Mouse (Mus musculus) myocyte (in vitro differentiated cells): ENCODE data around the gene Jazf1. TPM values are rescaled to one million over a fixed set of nuclear protein-coding genes. Genes with fewer than 3 reads are reported as not detected.

Experiments used
- H3K27me3 ChIP-seq: one replicate; pipeline ENCODE4 v1.6.1; 2011; ENCODE audit not compliant: control insufficient read depth, insufficient read depth, insufficient read length
- H3K36me3 ChIP-seq: one replicate; pipeline ENCODE4 v1.6.1; 2011; ENCODE audit not compliant: control insufficient read depth, insufficient read depth
- H3K4me2 ChIP-seq: one replicate; pipeline ENCODE4 v1.6.1; 2011; ENCODE audit warnings: low read depth, control low read depth
- H3K4me3 ChIP-seq: one replicate; pipeline ENCODE4 v1.5.1; 2011; ENCODE audit warnings: mild to moderate bottlenecking, control low read depth, moderate library complexity
- H3K79me2 ChIP-seq: one replicate; pipeline ENCODE4 v1.6.1; 2011; ENCODE audit not compliant: control insufficient read depth, insufficient read depth
- H3ac ChIP-seq: one replicate; pipeline ENCODE4 v1.6.1; 2011; ENCODE audit not compliant: control insufficient read depth, insufficient read length
- CEBPB ChIP-seq: IDR thresholded peaks from 2 replicates; pipeline ENCODE4 v1.6.1; 2011; ENCODE audit warnings: mild to moderate bottlenecking, moderate library complexity; ENCODE audit not compliant: poor library complexity, insufficient read depth, severe bottlenecking
- E2F4 ChIP-seq: IDR thresholded peaks from one replicate; pipeline ENCODE4 v1.6.1; 2011; ENCODE audit warnings: mild to moderate bottlenecking, control low read depth, moderate library complexity; ENCODE audit not compliant: insufficient read depth
- MAX ChIP-seq: IDR thresholded peaks from one replicate; pipeline ENCODE4 v1.6.1; 2011; ENCODE audit warnings: low read depth, mild to moderate bottlenecking, control low read depth
- MYOD1 ChIP-seq, 3 experiments: IDR thresholded peaks; one replicate each; pipeline ENCODE4 v1.6.1; 2011; ENCODE audit warnings: control low read depth in 2 of 3, low read depth in 2 of 3, mild to moderate bottlenecking in 2 of 3, moderate library complexity in 1 of 3; ENCODE audit not compliant: insufficient read length in 2 of 3, control insufficient read depth in 1 of 3
- MYOG ChIP-seq, 3 experiments: IDR thresholded peaks; one replicate each; pipeline ENCODE4 v1.6.1; 2011; ENCODE audit warnings: control low read depth in 2 of 3, low read depth in 2 of 3, mild to moderate bottlenecking in 2 of 3; ENCODE audit not compliant: insufficient read length in 2 of 3, control insufficient read depth in 1 of 3, insufficient read depth in 1 of 3
- POLR2A ChIP-seq: IDR thresholded peaks from one replicate; pipeline ENCODE4 v1.6.1; 2011; ENCODE audit warnings: low read depth, mild to moderate bottlenecking, control low read depth, moderate library complexity; ENCODE audit not compliant: insufficient read length
- POLR2AphosphoS2 ChIP-seq: IDR thresholded peaks from one replicate; pipeline ENCODE4 v1.6.1; 2011; ENCODE audit warnings: low read depth, control low read depth; ENCODE audit not compliant: insufficient read length
- REST ChIP-seq: IDR thresholded peaks from one replicate; pipeline ENCODE4 v1.6.1; 2011; ENCODE audit warnings: mild to moderate bottlenecking, control low read depth, moderate library complexity; ENCODE audit not compliant: insufficient read depth, insufficient read length
- SRF ChIP-seq: IDR thresholded peaks from one replicate; pipeline ENCODE4 v1.6.1; 2011; ENCODE audit warnings: low read depth; ENCODE audit not compliant: control insufficient read depth, insufficient read length
- TCF12 ChIP-seq: IDR thresholded peaks from one replicate; pipeline ENCODE4 v1.6.1; 2011; ENCODE audit warnings: mild to moderate bottlenecking, control low read depth; ENCODE audit not compliant: poor library complexity, insufficient read depth, severe bottlenecking
- TCF3 ChIP-seq: IDR thresholded peaks from one replicate; pipeline ENCODE4 v1.6.1; 2011; ENCODE audit warnings: low read depth, control low read depth; ENCODE audit not compliant: insufficient read length
- USF1 ChIP-seq: IDR thresholded peaks from one replicate; pipeline ENCODE4 v1.6.1; 2011; ENCODE audit warnings: low read depth, mild to moderate bottlenecking, control low read depth, moderate library complexity
- polyA plus RNA-seq: library from polyadenylated mRNA; unstranded; fragments of >200 nt; fragmentation: generic; extraction: Trizol; gene quantifications from one replicate; pipeline ENCODE4 v1.2.1, GENCODE M21; 2012; ENCODE audit warnings: missing spikeins

Gene Jazf1
- polyA plus RNA-seq, 1 experiment: 0.01 TPM

DNA sequence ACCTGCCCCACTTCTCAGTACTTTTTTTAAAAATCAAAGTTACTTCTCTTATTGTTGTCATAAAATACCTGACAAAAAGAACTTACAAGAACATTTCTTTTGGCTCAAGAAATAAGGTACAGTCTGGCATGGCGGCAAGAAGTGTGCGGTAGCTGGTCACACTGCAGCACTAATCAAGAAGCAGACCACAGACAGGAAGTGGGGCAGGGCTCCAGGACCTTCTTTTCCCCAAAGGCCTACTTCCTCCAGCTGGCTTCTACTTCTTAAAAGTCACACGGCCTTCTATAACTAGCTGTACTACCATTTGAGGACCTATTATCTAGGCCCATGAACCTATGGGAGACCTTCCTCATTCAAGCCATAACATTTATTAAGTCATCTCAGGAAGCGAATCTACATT, 4.4 kb downstream of the Jazf1 start:
- H3K4me2 ChIP-seq: no peak overlapping the region
- H3K27me3 ChIP-seq: peaks cover 34% of the 10 kb centered on the region
- no peaks in the 10 kb centered on the region for H3K79me2 ChIP-seq
- no peak overlapping the region for H3ac ChIP-seq
- no peak overlapping the region for H3K4me3 ChIP-seq
- H3K36me3 ChIP-seq: no peaks in the 10 kb centered on the region
- TF ChIP-seq TCF12 (no peak), POLR2AphosphoS2 (no peak), SRF (no peak), MAX (no peak), POLR2A (no peak), REST (no peak), MYOD1 (IDR thresholded peaks at IDR 0.05; ENCODE audit: control insufficient read depth in 1 of 3, insufficient read length in 2 of 3, low read depth in 2 of 3) (no peak), MYOG (IDR thresholded peaks at IDR 0.05; ENCODE audit: control insufficient read depth in 1 of 3, insufficient read depth in 1 of 3, insufficient read length in 2 of 3, low read depth in 2 of 3) (no peak), CEBPB (no peak), USF1 (no peak), TCF3 (no peak), E2F4 (no peak)

DNA sequence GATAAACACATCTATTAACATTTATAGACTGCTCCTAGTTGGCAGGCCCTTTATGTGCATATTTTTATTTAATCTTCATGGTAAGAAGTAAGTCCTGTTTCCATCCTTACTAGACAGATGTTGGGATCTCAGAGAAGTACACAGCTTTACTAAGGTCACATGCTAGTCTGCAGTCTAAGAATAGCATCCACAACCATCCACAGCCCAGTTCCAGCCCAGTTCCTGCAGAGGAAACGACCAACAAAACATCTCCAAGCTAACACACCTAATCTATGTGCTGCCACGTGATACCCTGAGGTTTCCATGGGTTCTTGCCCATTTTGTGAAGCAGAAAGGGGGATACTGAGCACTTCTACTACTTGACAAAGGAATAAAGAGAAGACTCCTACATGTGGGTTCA, 13.5 kb downstream of the Jazf1 start:
- H3K36me3 ChIP-seq: no peaks in the 10 kb centered on the region
- H3K4me3 ChIP-seq: no peak overlapping the region
- H3ac ChIP-seq: no peak overlapping the region
- H3K4me2 ChIP-seq: no peak overlapping the region
- TF ChIP-seq MYOD1 (IDR thresholded peaks at IDR 0.05; ENCODE audit: control insufficient read depth in 1 of 3, insufficient read length in 2 of 3, low read depth in 2 of 3) (no peak), E2F4 (no peak), SRF (no peak), TCF3 (no peak)
- H3K79me2 ChIP-seq: no peaks in the 10 kb centered on the region
- H3K27me3 ChIP-seq: peaks cover 10% of the 10 kb centered on the region

- Histone ChIP-seq H3ac (no peak overlapping the region), H3K27me3 (no peaks in the 10 kb centered on the region), H3K36me3 (no peaks in the 10 kb centered on the region), H3K79me2 (no peaks in the 10 kb centered on the region), H3K4me3 (no peak overlapping the region), H3K4me2 (no peak overlapping the region)
- TF ChIP-seq SRF (no peak), MAX (no peak), POLR2A (no peak), TCF3 (no peak), POLR2AphosphoS2 (no peak), MYOG (IDR thresholded peaks at IDR 0.05; ENCODE audit: control insufficient read depth in 1 of 3, insufficient read depth in 1 of 3, insufficient read length in 2 of 3, low read depth in 2 of 3) (no peak), MYOD1 (IDR thresholded peaks at IDR 0.05; ENCODE audit: control insufficient read depth in 1 of 3, insufficient read length in 2 of 3, low read depth in 2 of 3) (no peak), TCF12 (no peak), E2F4 (no peak)
These were observed 22.9 kb downstream of the Jazf1 start for GRCm38 (mm10) chr6:53045501-53045900.

- H3K27me3 ChIP-seq: peaks cover 4% of the 10 kb centered on the region
- H3K79me2 ChIP-seq: no peaks in the 10 kb centered on the region
- H3ac ChIP-seq: no peak overlapping the region
- no peak overlapping the region for H3K4me2 ChIP-seq
- no peak for TF ChIP-seq POLR2AphosphoS2
- no peak for TF ChIP-seq TCF3
- TF ChIP-seq MAX: no peak
- TF ChIP-seq CEBPB: no peak
- TF ChIP-seq MYOD1 (IDR thresholded peaks at IDR 0.05; ENCODE audit: control insufficient read depth in 1 of 3, insufficient read length in 2 of 3, low read depth in 2 of 3): no peak
- no peak for TF ChIP-seq MYOG (IDR thresholded peaks at IDR 0.05; ENCODE audit: control insufficient read depth in 1 of 3, insufficient read depth in 1 of 3, insufficient read length in 2 of 3, low read depth in 2 of 3)
- TF ChIP-seq TCF12: no peak
- TF ChIP-seq SRF: no peak
- TF ChIP-seq POLR2A: no peak
- TF ChIP-seq REST: no peak
- TF ChIP-seq USF1: no peak
- TF ChIP-seq E2F4: no peak
- H3K36me3 ChIP-seq: no peaks in the 10 kb centered on the region
- H3K4me3 ChIP-seq: no peak overlapping the region
These were observed 30.3 kb downstream of the Jazf1 start for GRCm38 (mm10) chr6:53038176-53038575.

DNA sequence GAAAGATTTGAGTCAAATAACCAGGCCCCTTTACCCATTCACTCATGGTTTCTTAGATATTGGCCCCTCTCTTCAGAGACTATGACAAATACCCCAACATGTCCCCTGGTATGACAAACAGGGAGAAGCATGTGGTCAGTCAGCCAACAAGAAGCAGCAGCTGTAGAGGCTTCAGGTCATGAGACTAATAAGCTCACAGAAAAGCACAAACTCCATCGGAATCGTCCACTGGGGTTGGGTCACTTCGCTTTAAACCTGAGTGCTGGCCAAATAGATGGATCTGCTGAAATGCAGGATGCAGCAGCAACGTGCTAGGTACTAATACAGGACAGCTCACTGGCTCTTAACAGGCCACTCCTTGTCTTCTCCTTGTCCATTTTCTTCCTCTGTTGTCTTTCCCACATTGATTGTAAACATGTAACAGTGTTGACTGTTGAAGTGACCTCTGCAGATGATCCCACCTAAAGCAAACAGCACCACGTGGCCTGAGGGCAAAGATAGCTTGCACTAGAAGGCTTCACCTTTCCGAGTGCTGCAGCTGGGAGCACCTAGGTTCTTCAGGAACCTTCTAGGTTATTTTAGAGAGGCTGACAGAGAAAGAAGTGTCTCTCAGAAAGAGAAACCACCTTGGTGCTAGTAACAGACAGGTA, 33.9 kb downstream of the Jazf1 start:
- no peaks in the 10 kb centered on the region for H3K36me3 ChIP-seq
- H3K79me2 ChIP-seq: no peaks in the 10 kb centered on the region
- no peak overlapping the region for H3ac ChIP-seq
- TF ChIP-seq CEBPB: no peak
- TF ChIP-seq TCF12: no peak
- no peak for TF ChIP-seq USF1
- TF ChIP-seq MYOG (IDR thresholded peaks at IDR 0.05; ENCODE audit: control insufficient read depth in 1 of 3, insufficient read depth in 1 of 3, insufficient read length in 2 of 3, low read depth in 2 of 3): no peak
- TF ChIP-seq E2F4: no peak
- no peak for TF ChIP-seq MYOD1 (IDR thresholded peaks at IDR 0.05; ENCODE audit: control insufficient read depth in 1 of 3, insufficient read length in 2 of 3, low read depth in 2 of 3)
- TF ChIP-seq SRF: no peak
- no peak for TF ChIP-seq TCF3
- TF ChIP-seq POLR2AphosphoS2: no peak
- TF ChIP-seq POLR2A: no peak
- TF ChIP-seq REST: no peak
- no peak for TF ChIP-seq MAX
- H3K4me2 ChIP-seq: no peak overlapping the region
- peaks cover 4% of the 10 kb centered on the region for H3K27me3 ChIP-seq
- H3K4me3 ChIP-seq: no peak overlapping the region
